Mouse (Mus musculus): ENCODE results near the gene Osbpl2.

Gene Osbpl2

DNA sequence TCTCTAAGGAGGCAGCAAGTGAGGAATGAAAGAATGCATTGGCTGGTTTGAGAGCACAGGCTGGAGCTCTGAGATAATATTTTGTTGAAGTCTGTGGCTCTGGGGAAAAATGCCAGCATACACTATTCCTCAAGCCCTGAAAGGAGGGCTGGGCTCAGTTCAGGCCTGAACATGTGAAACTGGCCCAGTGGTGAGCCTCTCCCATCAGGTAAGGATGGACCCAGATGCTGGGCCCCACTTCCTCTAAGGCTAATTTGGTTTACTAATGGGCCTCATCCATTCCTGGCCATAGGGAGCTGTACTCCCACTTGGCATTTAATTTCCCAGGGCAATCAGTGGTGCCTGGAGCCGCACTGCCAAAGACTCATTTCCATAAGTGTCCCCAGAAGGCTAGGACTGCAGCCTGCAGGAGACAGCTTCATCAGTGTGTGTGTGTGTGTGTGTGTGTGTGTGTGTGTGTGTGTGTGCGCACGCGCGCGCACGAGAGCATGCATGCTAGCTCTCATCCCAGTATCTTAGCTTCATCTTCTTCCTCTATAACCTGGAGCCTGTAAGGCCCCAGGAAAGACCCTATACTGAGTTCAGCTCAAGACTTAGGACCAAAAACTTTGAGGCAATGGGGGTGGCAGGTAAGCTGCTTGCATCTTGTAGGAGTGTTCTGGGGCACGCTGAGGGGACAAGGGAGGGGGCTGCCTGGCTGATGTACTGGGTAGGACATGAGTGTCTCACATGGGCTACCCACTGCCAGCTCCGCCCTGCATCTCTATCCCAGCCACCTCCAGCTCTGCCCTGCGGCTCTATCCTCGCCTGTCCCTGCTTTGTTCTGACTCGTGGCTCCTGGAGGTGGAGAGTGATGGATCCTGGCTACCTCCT is 86.2 kb downstream of the Osbpl2 start:
- no peak for DNase-seq

DNA sequence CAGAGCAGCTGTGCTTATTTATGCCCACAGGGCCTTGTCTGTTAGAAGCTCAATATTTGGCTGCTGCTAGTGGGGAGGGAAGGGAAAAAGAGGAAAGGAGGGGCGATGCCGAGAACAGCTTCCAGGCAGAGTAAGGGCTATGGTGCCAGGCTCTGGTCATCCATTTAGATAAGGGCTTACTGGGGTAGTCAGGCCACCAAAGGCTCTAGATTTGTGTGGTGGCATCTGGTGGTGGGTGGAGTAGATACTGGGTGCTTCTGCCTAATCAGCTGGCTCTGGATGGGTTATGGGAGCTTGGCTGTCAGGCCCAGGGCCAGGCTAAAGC is 86.8 kb downstream of the Osbpl2 start:
- no peak for DNase-seq

DNA sequence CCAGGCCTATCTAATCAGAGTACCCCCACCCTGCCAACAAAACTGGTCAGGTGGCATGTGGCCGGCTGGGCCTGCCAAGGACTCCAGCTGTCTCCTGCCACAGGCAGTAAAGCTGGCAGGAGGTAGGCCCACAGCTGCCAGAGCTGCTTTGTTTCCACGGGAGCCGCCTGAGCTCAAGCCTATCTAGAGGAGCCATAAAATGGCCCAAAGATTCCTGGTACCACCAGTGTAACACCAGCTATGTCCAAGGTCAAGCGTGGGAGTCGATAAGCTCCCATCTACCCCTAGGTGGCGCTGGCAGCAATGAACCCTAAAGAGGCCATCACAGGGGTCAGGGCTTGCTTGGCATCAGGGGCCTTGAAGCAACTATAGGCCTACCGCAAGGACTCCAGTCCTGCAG is 88.7 kb downstream of the Osbpl2 start:
- DNase-seq: peak; percentile 76

DNA sequence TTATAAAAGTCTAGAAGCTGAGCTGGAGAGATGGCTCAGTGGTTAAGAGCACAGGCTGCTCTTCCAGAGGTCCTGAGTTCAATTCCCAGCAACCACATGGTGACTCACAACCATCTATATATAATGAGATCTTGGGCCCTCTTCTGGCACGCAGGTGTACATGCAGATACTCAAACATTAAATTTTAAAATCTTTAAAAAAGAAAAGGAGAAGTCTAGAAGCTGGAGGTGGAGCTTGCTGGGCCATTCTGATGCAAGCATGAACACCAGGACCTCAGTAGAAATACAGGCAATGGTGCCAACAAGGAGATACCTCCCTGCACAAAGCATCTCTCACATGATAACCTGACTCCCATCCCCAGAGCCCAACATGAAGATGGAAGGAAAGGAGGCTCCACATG is 89.9 kb downstream of the Osbpl2 start:
- no peak for DNase-seq

DNA sequence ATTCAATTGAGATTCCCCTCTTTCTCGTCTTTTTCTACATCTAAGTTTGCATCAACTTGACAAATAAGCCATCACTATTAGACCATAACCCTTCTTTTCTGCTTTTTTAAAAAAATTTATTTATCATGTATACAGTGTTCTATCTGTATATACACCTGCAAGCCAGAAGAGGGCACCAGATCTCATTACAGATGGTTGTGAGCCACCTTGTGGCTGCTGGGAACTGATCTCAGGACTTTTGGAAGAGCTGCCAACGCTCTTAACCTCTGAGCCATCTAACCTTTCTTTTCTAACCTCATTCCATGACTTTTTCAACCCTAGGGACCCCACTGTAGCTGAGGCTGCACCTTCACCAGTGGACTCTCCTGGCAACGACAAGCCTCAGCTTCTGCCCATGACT is 93.1 kb downstream of the Osbpl2 start:
- DNase-seq: no peak
